Mouse (Mus musculus) limb, embryonic 14.5 days (tissue): ENCODE results near the gene Tvp23a. TPM values are rescaled to one million over a fixed set of nuclear protein-coding genes. Genes with fewer than 3 reads are reported as not detected.

Source experiments
- ATAC-seq: fragments of 200-750 bp; cut with Nextera tagmentation; 2 replicates; pipeline ENCODE4 v1.8.0; 2017; ENCODE audit warnings: low read depth, moderate number of reproducible peaks, moderate TSS enrichment; ENCODE audit not compliant: low FRiP score
- DNase-seq: peaks from one replicate; pipeline ENCODE4 v3.0.0-alpha.2; 2015; ENCODE audit warnings: low spot score
- H3K27ac ChIP-seq: fragments of 300-500 bp; sonication (generic); replicated peaks from 2 replicates; pipeline ENCODE4 v1.5.1; 2014; ENCODE audit warnings: low read depth, mild to moderate bottlenecking, low read length, moderate library complexity, mixed read lengths
- H3K27me3 ChIP-seq: fragments of 300-500 bp; sonication (generic); 2 replicates; pipeline ENCODE4 v1.6.1; 2014; ENCODE audit warnings: low read length, mixed read lengths; ENCODE audit not compliant: control insufficient read depth, insufficient read depth
- H3K36me3 ChIP-seq: fragments of 300-500 bp; sonication (generic); 2 replicates; pipeline ENCODE4 v1.6.1; 2014; ENCODE audit warnings: mild to moderate bottlenecking, low read length, moderate library complexity, mixed read lengths; ENCODE audit not compliant: control insufficient read depth, insufficient read depth
- H3K4me1 ChIP-seq: fragments of 300-500 bp; sonication (generic); 2 replicates; pipeline ENCODE4 v1.6.1; 2014; ENCODE audit warnings: antibody characterized with exemption, low read length, mixed read lengths; ENCODE audit not compliant: control insufficient read depth, insufficient read depth
- H3K4me2 ChIP-seq: fragments of 300-500 bp; sonication (generic); replicated peaks from 2 replicates; pipeline ENCODE4 v1.6.1; 2014; ENCODE audit warnings: low read depth, mild to moderate bottlenecking, low read length, moderate library complexity; ENCODE audit not compliant: severe bottlenecking
- H3K4me3 ChIP-seq: fragments of 300-500 bp; sonication (generic); replicated peaks from 2 replicates; pipeline ENCODE4 v1.5.1; 2014; ENCODE audit warnings: low read length
- H3K9ac ChIP-seq: fragments of 300-500 bp; sonication (generic); 2 replicates; pipeline ENCODE4 v1.6.1; 2014; ENCODE audit warnings: mild to moderate bottlenecking, low read depth, low read length, moderate library complexity; ENCODE audit not compliant: severe bottlenecking
- H3K9me3 ChIP-seq: fragments of 300-500 bp; sonication (generic); 2 replicates; pipeline ENCODE4 v1.6.1; 2016; ENCODE audit warnings: low read length; ENCODE audit not compliant: control insufficient read depth
- POLR2A ChIP-seq: fragments of 200-500 bp; IDR thresholded peaks from 2 replicates; pipeline ENCODE4 v1.8.0; 2012; ENCODE audit warnings: inconsistent platforms, mild to moderate bottlenecking, moderate library complexity, borderline replicate concordance; ENCODE audit not compliant: insufficient read depth, insufficient read length; ENCODE audit errors: extremely low read depth
- WGBS: fragments of 180-500 bp; shearing (Covaris S2); extraction: QIAGEN DNeasy Blood & Tissue Kit; methylation state at CpG from one replicate; pipeline ENCODE4 v1.1.7; 2014; 5-methylcytosine and 5-hydroxymethylcytosine counted together
- polyA plus RNA-seq, 2 experiments: library from polyadenylated mRNA; depleted of rRNA in 1 of 2; stranded (reverse) in 1 of 2; unstranded in 1 of 2; fragments of >200 nt; fragmentation: Nextera tagmentation in 1 of 2; extraction: Ambion mirVana in 1 of 2; gene quantifications; 2 replicates each; pipeline versions ENCODE4 v1.2.1 to v1.2.3; 2012 to 2014

Gene Tvp23a
- polyA plus RNA-seq, 2 experiments: 14.0 to 17.7 TPM

DNA sequence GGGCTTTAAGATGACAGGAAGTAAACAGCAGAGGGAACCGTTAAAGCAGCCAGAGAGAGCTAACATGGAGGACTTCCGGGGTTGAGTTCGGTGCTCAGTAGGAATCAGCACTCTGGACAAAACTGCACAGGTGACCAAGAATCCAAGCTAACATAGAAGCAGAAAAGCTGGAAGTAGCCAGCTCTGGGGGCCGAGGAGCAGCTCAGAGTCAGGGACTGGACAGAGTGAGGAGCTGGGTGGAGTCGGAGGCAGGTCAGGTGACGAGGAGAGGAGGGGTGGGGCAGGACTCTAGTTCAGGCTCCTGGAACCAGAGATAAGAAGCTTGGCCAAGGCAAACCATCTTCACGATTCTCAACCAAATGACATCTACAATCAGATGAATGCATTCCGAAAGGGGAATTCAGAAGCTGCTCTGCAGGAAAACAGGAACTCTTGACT, 63.1 kb downstream of the Tvp23a start:
- no peaks in the 10 kb centered on the region for H3K9me3 ChIP-seq
- peak overlapping the region; percentile 25; the same call in 1 of the 2 replicates for H3K9ac ChIP-seq
- H3K27me3 ChIP-seq: no peaks in the 10 kb centered on the region
- no peaks in the 10 kb centered on the region for H3K36me3 ChIP-seq
- TF ChIP-seq POLR2A: no peak
- 34% methylated on average over 8 of the region's 8 CpGs for WGBS
- no peak overlapping the region for H3K27ac ChIP-seq
- DNase-seq: no peak
- ATAC-seq: no peak
- H3K4me3 ChIP-seq: no peak overlapping the region
- peaks cover 2% of the 10 kb centered on the region; the same call in 1 of the 2 replicates for H3K4me1 ChIP-seq
- H3K4me2 ChIP-seq: 0 out of 2 replicates have a peak overlapping the region, but pooled peaks have one; percentile 13

- H3K4me2 ChIP-seq: no peak overlapping the region
- no peaks in the 10 kb centered on the region for H3K36me3 ChIP-seq
- H3K4me3 ChIP-seq: no peak overlapping the region
- DNase-seq (no peak), ATAC-seq (peak; percentile 72)
- H3K9ac ChIP-seq: no peak overlapping the region
- H3K4me1 ChIP-seq: peaks cover 2% of the 10 kb centered on the region; the same call in 1 of the 2 replicates
- 34% methylated on average over 2 of the region's 2 CpGs for WGBS
- no peaks in the 10 kb centered on the region for H3K9me3 ChIP-seq
- H3K27me3 ChIP-seq: no peaks in the 10 kb centered on the region
- no peak overlapping the region for H3K27ac ChIP-seq
- no peak for TF ChIP-seq POLR2A
These were observed 67.6 kb downstream of the Tvp23a start for GRCm38 (mm10) chr16:10379531-10379930.

- Histone ChIP-seq H3K27ac (no peak overlapping the region), H3K4me3 (no peak overlapping the region), H3K9me3 (no peaks in the 10 kb centered on the region), H3K9ac (no peak overlapping the region), H3K27me3 (no peaks in the 10 kb centered on the region), H3K36me3 (no peaks in the 10 kb centered on the region), H3K4me2 (no peak overlapping the region), H3K4me1 (peaks cover 2% of the 10 kb centered on the region; the same call in 1 of the 2 replicates)
- no peak for ATAC-seq
- 24% methylated on average over 1 of the region's 1 CpGs for WGBS
- no peak for TF ChIP-seq POLR2A
- no peak for DNase-seq
These were observed 69.9 kb downstream of the Tvp23a start for GRCm38 (mm10) chr16:10377286-10377685.

GRCm38 (mm10) chr16:10374254-10375011, 72.7 kb downstream of the Tvp23a start:
- TF ChIP-seq POLR2A: no peak
- H3K36me3 ChIP-seq: no peaks in the 10 kb centered on the region
- ATAC-seq (peak; percentile 56), DNase-seq (peak; percentile 59)
- WGBS: 24% methylated on average over 13 of the region's 13 CpGs
- peak overlapping the region; percentile 36 for H3K9ac ChIP-seq
- H3K27ac ChIP-seq: no peak overlapping the region
- peak overlapping the region; percentile 3; the same call in 1 of the 2 replicates for H3K4me3 ChIP-seq
- H3K27me3 ChIP-seq: no peaks in the 10 kb centered on the region
- no peaks in the 10 kb centered on the region for H3K9me3 ChIP-seq
- peak overlapping the region; percentile 36 for H3K4me2 ChIP-seq
- peaks cover 10% of the 10 kb centered on the region for H3K4me1 ChIP-seq

DNA sequence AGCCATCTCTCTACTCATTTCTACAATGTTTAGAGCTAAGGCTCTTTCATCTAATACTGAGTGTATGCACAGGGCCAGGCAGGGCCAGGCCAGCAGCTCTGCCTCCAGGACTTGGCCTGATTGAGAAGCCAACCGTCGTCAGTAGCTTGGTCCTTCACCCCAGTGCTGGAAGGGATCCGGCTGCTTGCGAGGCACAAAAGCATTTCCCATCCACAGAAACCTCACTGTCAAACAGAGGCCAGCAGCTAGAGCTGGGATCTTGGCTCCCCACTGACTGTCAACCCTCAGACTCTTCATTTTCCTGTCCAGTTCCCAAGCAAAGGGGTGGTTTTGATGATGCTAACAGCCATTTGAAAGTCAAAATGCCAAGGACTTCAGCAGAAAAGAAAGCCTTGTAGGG, 74.8 kb downstream of the Tvp23a start:
- Histone ChIP-seq H3K4me1 (peaks cover 13% of the 10 kb centered on the region), H3K36me3 (no peaks in the 10 kb centered on the region), H3K9ac (no peak overlapping the region), H3K9me3 (no peaks in the 10 kb centered on the region), H3K4me3 (no peak overlapping the region), H3K27ac (no peak overlapping the region), H3K4me2 (no peak overlapping the region), H3K27me3 (no peaks in the 10 kb centered on the region)
- no peak for ATAC-seq
- no peak for DNase-seq
- no peak for TF ChIP-seq POLR2A
- WGBS: 84% methylated on average over 4 of the region's 4 CpGs

Other genes with a start within 250 kb of the Tvp23a start
- gene Emp2, start 133.4 kb downstream of the Tvp23a start, polyA plus RNA-seq (2012; rRNA removed): 33.9 and 35.2 TPM in 2 replicates
- 39.2 and 41.7 TPM in 2 replicates for gene Emp2, start 133.4 kb downstream of the Tvp23a start, polyA plus RNA-seq (2014; fragmentation: Nextera tagmentation; extraction: Ambion mirVana)
- gene Tekt5, start 51.9 kb downstream of the Tvp23a start, polyA plus RNA-seq (2012; rRNA removed): 1.2 and 1.4 TPM in 2 replicates
- gene Tekt5, start 51.9 kb downstream of the Tvp23a start, polyA plus RNA-seq (2014; fragmentation: Nextera tagmentation; extraction: Ambion mirVana): 1.1 and 2.0 TPM in 2 replicates
- gene Nubp1, start 35.4 kb downstream of the Tvp23a start, polyA plus RNA-seq (2012; rRNA removed): 46.1 and 46.9 TPM in 2 replicates
- gene Nubp1, start 35.4 kb downstream of the Tvp23a start, polyA plus RNA-seq (2014; fragmentation: Nextera tagmentation; extraction: Ambion mirVana): 59.0 and 64.6 TPM in 2 replicates
- gene Ciita, start 32.7 kb upstream of the Tvp23a start, polyA plus RNA-seq (2012; rRNA removed): 0.10 TPM in 2 replicates
- gene Ciita, start 32.7 kb upstream of the Tvp23a start, polyA plus RNA-seq (2014; fragmentation: Nextera tagmentation; extraction: Ambion mirVana): 0.44 and 0.65 TPM in 2 replicates
- 51.2 and 79.2 TPM in 2 replicates for gene Dexi, start 95.7 kb upstream of the Tvp23a start, polyA plus RNA-seq (2012; rRNA removed)
- gene Dexi, start 95.7 kb upstream of the Tvp23a start, polyA plus RNA-seq (2014; fragmentation: Nextera tagmentation; extraction: Ambion mirVana): 31.5 and 40.4 TPM in 2 replicates
- gene Clec16a, start 98.0 kb upstream of the Tvp23a start, polyA plus RNA-seq (2012; rRNA removed): 12.5 and 14.6 TPM in 2 replicates
- 29.9 and 34.9 TPM in 2 replicates for gene Clec16a, start 98.0 kb upstream of the Tvp23a start, polyA plus RNA-seq (2014; fragmentation: Nextera tagmentation; extraction: Ambion mirVana)